Mouse (Mus musculus) spleen, adult 2 months (tissue): Measurements from ENCODE around the gene Rasa3.

ENCODE experiments used
- CTCF ChIP-seq: fragments of 200-500 bp; IDR thresholded peaks from 2 replicates; pipeline ENCODE4 v1.5.1; 2011; ENCODE audit warnings: mild to moderate bottlenecking, inconsistent platforms; ENCODE audit not compliant: insufficient read depth, insufficient read length, insufficient replicate concordance; ENCODE audit errors: extremely low read depth
- POLR2A ChIP-seq: fragments of 200-500 bp; IDR thresholded peaks from 2 replicates; pipeline ENCODE4 v1.6.1; 2011; ENCODE audit warnings: low read depth, low read length, inconsistent platforms

GRCm38 (mm10) chr8:13670011-13670471, 7.4 kb downstream of the Rasa3 start:
- no peak for TF ChIP-seq CTCF
- no peak for TF ChIP-seq POLR2A
